Mouse (Mus musculus): ENCODE measurements at regions not wholly inside any gene's neighbourhood (a gene's known extent, or its start where the extent isn't known, plus 50 kb on each side); places are given as distances from the start of the nearest gene placed in this dataset.

DNA sequence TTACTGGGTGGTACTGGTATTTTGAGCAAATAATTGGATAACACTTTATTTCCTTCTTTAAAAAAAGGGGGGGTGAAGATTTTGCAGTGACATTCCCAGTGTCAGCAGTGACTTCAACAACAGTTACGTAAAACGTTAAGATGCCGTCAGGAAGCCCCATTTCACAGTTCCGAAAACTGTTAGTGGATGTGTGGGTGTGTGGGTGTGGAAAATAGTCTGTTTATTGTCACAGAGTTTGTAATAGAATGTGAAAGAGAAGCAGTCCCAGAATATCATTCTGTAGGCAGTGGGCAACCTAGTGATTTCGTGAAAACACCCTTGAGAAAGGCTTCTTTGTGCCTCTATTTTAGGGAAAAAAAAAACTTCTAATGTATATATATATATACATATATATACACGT, 101.4 kb upstream of the Pcdh10 start:
- Histone ChIP-seq H3K4me3 (no peak overlapping the region), H3K27me3 (ENCODE audit: control insufficient read depth, insufficient read depth, low read length) (no peaks in the 10 kb centered on the region), H3K9ac (ENCODE audit: low read depth, low read length) (no peak overlapping the region), H3K36me3 (ENCODE audit: control insufficient read depth, insufficient read depth, low read length) (no peaks in the 10 kb centered on the region), H3K79me2 (replicated peaks; ENCODE audit: control insufficient read depth, insufficient read depth, low read length) (no peaks in the 10 kb centered on the region), H3K4me1 (ENCODE audit: control insufficient read depth, insufficient read depth, low read length) (no peaks in the 10 kb centered on the region), H3K27ac (no peak overlapping the region)
- intact Hi-C loops (cut with DNase I) = no loop called here
- TF ChIP-seq EP300 (IDR thresholded peaks at IDR 0.05; ENCODE audit: insufficient read depth, low read depth, low read length) = no peak
- TF ChIP-seq CTCF (IDR thresholded peaks at IDR 0.05) = no peak
- TF ChIP-seq POLR2A (IDR thresholded peaks at IDR 0.05; ENCODE audit: insufficient read depth, low read depth, low read length) = no peak
- no peak for DNase-seq
- 74% methylated on average over 6 of the region's 6 CpGs for WGBS

- DNase-seq = no peak
- intact Hi-C loops (cut with DNase I) = no loop called here
- H3K4me1 ChIP-seq (ENCODE audit: control insufficient read depth, insufficient read depth, low read length) = no peaks in the 10 kb centered on the region
- H3K79me2 ChIP-seq (replicated peaks; ENCODE audit: control insufficient read depth, insufficient read depth, low read length) = no peaks in the 10 kb centered on the region
- no peak overlapping the region for H3K4me3 ChIP-seq
- WGBS = 70% methylated on average over 12 of the region's 12 CpGs
- no peak overlapping the region for H3K9ac ChIP-seq (ENCODE audit: low read depth, low read length)
- no peaks in the 10 kb centered on the region for H3K27me3 ChIP-seq (ENCODE audit: control insufficient read depth, insufficient read depth, low read length)
- no peak overlapping the region for H3K27ac ChIP-seq
- no peak for TF ChIP-seq POLR2A (IDR thresholded peaks at IDR 0.05; ENCODE audit: insufficient read depth, low read depth, low read length)
- TF ChIP-seq CTCF (IDR thresholded peaks at IDR 0.05) = no peak
- no peak for TF ChIP-seq EP300 (IDR thresholded peaks at IDR 0.05; ENCODE audit: insufficient read depth, low read depth, low read length)
- no peaks in the 10 kb centered on the region for H3K36me3 ChIP-seq (ENCODE audit: control insufficient read depth, insufficient read depth, low read length)
Measured at GRCm38 (mm10) chr3:45297242-45297853, 80.8 kb upstream of the Pcdh10 start.

DNA sequence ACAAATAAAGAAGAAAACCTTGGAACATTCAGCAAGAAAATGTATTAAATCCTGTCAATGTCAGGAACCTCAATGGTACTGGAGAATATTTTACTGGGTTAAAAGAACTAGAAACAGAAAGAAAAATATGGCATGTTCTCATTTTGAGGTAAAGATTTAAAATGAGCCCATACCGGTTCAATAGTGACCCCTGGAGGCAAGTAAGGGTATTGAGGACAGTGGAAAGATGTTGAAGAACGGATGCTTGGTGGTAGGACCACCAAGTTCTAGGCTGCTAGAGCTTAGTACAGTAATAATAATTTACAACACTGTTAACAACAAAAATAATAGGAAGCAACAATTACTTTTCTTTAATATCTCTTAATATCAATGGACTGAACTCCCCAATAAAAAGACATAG, 58.9 kb upstream of the Pcdh10 start:
- no peaks in the 10 kb centered on the region for H3K27me3 ChIP-seq (ENCODE audit: control insufficient read depth, insufficient read depth, low read length)
- intact Hi-C loops (cut with DNase I) = no loop called here
- 34% methylated on average over 2 of the region's 2 CpGs for WGBS
- no peak overlapping the region for H3K27ac ChIP-seq
- H3K9ac ChIP-seq (ENCODE audit: low read depth, low read length) = no peak overlapping the region
- no peak overlapping the region for H3K4me3 ChIP-seq
- H3K79me2 ChIP-seq (replicated peaks; ENCODE audit: control insufficient read depth, insufficient read depth, low read length) = no peaks in the 10 kb centered on the region
- TF ChIP-seq POLR2A (IDR thresholded peaks at IDR 0.05; ENCODE audit: insufficient read depth, low read depth, low read length) (no peak), EP300 (IDR thresholded peaks at IDR 0.05; ENCODE audit: insufficient read depth, low read depth, low read length) (no peak), CTCF (IDR thresholded peaks at IDR 0.05) (peak; percentile 42)
- no peaks in the 10 kb centered on the region for H3K36me3 ChIP-seq (ENCODE audit: control insufficient read depth, insufficient read depth, low read length)
- no peak for DNase-seq
- no peaks in the 10 kb centered on the region for H3K4me1 ChIP-seq (ENCODE audit: control insufficient read depth, insufficient read depth, low read length)

Data from heart, adult 2 months (tissue).